ENCODE assay signal across 22 mouse cellular contexts in genomic region chr16:94452768-94453167, GRCm38 (mm10).
"Had no signal": no experiment of that assay in that cellular context is flagged by ENCODE, and none has a peak within 500 bp of the region (broad histone marks: within the 10 kb centered on the region; RNA-seq: fewer than 3 reads in every experiment).

No protein-coding gene starts in this region.

- H3K27me3 ChIP-seq: limb, embryonic 12.5 days; limb, embryonic 15.5 days; neural tube, embryonic 12.5 days; neural tube, embryonic 15.5 days; stomach, embryonic 15.5 days had no signal

- ATAC-seq: inflammation-experienced regulatory T-cells, adult 6 months had no signal

- H3K27ac ChIP-seq: limb, embryonic 12.5 days; limb, embryonic 15.5 days; liver, embryonic 14.5 days; neural tube, embryonic 12.5 days; neural tube, embryonic 15.5 days had no signal

- H3K9me3 ChIP-seq: limb, embryonic 12.5 days; limb, embryonic 15.5 days; neural tube, embryonic 12.5 days; neural tube, embryonic 15.5 days; stomach, embryonic 15.5 days had no signal

- H3K4me2 ChIP-seq: limb, embryonic 12.5 days; limb, embryonic 15.5 days; liver, embryonic 11.5 days; lung, embryonic 14.5 days; midbrain, embryonic 11.5 days; neural tube, embryonic 12.5 days; neural tube, embryonic 15.5 days; stomach, embryonic 15.5 days had no signal

- H3K4me1 ChIP-seq: limb, embryonic 12.5 days; limb, embryonic 15.5 days; neural tube, embryonic 12.5 days; neural tube, embryonic 15.5 days; stomach, embryonic 15.5 days had no signal

- H3K9ac ChIP-seq: limb, embryonic 12.5 days; limb, embryonic 15.5 days; liver, embryonic 14.5 days; liver, postnatal 0 days; lung, embryonic 14.5 days; neural tube, embryonic 12.5 days; neural tube, embryonic 15.5 days; stomach, embryonic 15.5 days had no signal

- DNase-seq: kidney, adult 9 months; kidney, postnatal 36 days; left cerebral cortex, postnatal 4 days; liver, postnatal 0 days; lung, embryonic 14.5 days; lung, postnatal 10 days; lung, postnatal 4 days; midbrain, embryonic 14.5 days; right cerebral cortex, adult 18-20 months; right cerebral cortex, postnatal 14 days; right cerebral cortex, postnatal 4 days; thymus, adult 18-20 months; thymus, postnatal 36 days had no signal

- H3K4me3 ChIP-seq: limb, embryonic 12.5 days; limb, embryonic 15.5 days; neural tube, embryonic 12.5 days; neural tube, embryonic 15.5 days; stomach, embryonic 15.5 days had no signal
